Mouse (Mus musculus) cortical plate, adult 2 months (tissue): ENCODE data around the gene Erbb3.

Source experiments
- CTCF ChIP-seq: fragments of 200-500 bp; IDR thresholded peaks from 2 replicates; pipeline ENCODE4 v1.5.1; 2011; ENCODE audit warnings: mild to moderate bottlenecking, control low read depth, low read length; ENCODE audit not compliant: insufficient read depth; ENCODE audit errors: extremely low read depth
- POLR2A ChIP-seq: fragments of 200-500 bp; IDR thresholded peaks from 2 replicates; pipeline ENCODE4 v1.6.1; 2011; ENCODE audit warnings: mild to moderate bottlenecking, low read length, control low read depth; ENCODE audit not compliant: insufficient read depth; ENCODE audit errors: extremely low read depth

DNA sequence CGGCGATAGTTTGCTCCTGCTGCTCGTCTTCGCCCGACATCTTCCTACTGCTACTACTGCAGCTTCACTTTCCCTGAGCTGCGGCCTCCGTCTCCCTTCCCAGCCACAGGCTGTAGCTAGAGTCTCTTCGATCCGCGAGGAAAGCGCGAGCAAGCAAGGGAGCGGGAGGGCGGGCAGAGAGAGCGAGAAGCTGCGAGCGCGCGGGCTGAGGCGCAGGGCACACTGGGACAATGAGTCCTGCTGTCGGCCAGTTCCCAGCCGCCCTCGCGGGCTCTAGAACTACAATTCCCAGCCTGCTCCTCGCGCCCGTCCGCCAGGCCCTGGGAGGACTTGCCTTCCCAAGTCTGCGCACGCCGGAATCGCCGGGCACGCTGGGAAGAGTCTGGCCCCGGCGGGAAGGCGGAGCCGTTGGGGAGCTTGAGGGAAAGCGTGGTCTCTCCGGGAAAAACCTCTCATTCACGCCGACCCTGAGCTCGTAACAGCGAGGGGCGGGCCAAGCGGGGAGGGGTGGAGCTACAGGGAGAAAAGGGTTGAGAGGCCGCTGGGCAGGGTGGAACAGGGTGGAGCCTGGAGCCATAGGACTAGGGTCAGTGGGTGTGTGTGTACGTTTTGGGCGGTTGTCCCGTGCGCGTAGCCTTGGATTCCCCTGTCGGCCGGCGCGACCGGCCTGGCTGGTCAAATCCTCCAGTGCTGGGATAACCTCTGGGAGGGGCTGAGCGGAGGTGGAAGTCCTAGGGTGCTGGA is 23.5 kb downstream of the Erbb3 start, which contains the start of gene Pa2g4:
- TF ChIP-seq CTCF (no peak), POLR2A (peak; percentile 83)
